Mouse (Mus musculus): Measurements from ENCODE around the gene Hyal1.
A peak's percentile ranks its signal among the peaks of the same experiment; 100 is the strongest.

Gene Hyal1

GRCm38 (mm10) chr9:107594281-107595062, 17.7 kb downstream of the Hyal1 start:
- DNase-seq (ENCODE audit: low spot score in 2 of 2): no peak

DNA sequence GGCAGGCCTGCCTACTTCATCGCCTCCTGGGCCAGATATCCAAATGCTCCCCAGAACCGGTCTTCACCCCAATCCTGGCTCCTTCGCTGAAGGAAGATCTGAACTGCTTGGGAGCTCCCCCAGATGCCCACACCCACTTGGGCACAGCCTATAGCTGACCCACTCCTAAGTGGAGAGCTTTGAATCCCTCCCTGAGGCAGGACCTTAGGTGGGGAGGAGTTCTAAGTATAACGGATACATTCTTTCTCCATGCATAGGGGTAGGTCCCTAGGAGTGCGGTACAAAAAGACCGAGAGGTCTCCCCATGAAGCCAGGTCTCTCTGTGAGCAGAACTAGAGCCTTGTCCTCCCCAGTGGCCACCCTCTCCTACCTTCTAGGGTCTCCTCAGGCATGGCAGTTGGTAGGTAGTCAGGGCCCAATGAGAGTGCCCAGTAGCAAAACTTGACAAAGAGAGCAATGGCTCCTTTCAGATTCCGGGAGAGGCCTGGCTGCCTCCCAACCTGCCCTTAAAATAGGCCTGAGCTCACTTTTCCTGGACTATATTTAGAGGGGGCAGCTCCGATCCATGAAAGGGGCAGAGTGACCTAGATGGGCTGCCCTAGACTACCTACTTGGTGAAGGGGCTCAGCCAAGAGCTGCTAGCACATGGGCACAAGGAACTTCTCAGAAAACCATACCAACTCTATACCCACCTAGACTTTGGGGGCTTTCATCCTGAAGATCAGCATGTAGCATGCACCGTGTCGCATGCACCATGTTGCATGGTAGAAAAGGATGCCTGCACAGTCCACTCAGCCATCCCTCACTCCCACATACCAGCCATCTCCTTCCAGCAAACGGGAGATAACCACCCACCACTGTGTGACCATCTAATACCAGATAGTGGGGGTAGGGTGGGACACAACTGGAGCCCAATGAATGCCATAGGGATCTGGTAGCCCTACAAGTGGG, 20.2 kb downstream of the Hyal1 start:
- DNase-seq (ENCODE audit: low spot score in 2 of 2): no peak

DNA sequence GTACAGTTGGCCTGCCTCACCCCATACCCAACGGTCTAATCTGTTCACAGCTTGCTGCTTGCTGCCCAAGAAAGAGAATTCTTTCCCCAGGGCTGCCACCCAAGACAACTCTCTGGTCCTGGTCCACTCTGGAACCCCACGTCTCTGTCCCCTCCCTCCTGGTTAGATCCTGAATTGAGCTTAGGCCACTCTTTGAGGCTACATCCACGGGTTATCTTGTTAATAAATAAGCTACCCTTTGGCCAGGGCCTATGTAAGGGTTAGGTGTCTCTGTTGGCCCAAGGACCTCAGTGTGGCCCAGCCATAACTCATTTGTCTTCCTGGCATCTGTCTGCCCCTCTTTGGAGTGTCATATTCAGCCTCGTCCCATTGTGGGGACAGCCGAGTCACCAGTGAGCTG, 21.7 kb downstream of the Hyal1 start:
- DNase-seq (ENCODE audit: low spot score in 2 of 2): no peak

GRCm38 (mm10) chr9:107599433-107599832, 22.7 kb downstream of the Hyal1 start:
- no peak for DNase-seq (ENCODE audit: low spot score in 2 of 2)

DNA sequence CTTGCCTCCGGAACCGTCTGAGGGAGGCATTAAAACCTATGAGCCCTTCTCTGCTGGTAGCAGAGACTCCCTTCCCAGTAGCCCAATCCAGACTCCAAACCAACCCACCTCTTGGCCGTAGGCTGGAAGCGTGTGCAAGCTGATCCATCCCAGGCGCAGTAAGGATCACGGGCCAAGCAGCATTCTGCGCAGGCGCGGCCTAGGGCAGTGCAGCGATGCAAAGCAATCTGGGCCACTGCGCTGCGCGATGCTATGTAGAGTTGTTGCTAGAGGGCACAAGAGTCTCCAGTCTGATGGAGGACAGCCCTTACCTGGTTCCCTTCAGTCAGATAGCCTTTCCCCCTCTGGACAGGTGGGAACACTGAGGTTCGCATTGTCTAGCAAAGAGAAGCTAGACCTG, 23.1 kb downstream of the Hyal1 start:
- no peak for DNase-seq (ENCODE audit: low spot score in 2 of 2)

DNA sequence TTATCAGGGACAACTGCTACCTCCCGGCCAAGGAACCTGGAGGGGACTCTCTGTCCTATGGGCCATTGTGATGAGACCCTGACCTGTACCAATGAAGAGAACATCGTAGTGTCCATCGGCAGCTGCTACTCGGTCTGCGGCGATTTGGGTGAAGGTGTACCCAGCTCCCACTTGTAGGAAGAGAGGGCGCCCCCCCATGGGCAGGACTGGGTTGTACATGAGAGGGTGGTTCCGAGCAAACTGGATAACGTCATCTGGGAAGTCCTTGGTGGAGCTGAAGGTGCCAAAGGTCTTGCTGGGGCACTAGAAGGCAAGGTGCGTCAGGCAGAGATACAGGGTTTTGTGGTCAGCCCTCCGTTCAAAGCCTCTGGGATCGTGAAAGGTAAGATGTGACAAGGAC, 24.0 kb downstream of the Hyal1 start:
- DNase-seq (ENCODE audit: low spot score in 2 of 2): peak in 1 of 2 experiments; percentile 35

DNA sequence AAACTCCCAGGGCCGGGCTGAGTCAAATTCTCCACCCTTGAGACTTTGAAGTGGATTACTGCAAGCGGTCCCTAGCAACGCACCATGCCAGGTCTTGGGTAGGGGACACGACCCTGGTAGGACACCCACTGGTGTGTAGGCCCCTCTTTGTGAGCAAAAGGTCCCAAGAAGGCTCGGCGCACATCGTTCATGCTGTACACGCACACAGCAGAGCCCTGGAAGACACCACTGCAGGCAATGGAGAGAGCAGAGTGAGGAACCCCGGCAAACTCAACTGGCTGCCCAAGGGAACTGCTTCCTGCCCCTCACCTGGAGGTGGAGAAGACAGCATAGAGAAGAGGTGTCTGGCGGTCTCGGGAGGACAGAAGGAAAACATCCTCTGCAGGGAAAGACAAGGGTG, 24.5 kb downstream of the Hyal1 start:
- DNase-seq (ENCODE audit: low spot score in 2 of 2): no peak

DNA sequence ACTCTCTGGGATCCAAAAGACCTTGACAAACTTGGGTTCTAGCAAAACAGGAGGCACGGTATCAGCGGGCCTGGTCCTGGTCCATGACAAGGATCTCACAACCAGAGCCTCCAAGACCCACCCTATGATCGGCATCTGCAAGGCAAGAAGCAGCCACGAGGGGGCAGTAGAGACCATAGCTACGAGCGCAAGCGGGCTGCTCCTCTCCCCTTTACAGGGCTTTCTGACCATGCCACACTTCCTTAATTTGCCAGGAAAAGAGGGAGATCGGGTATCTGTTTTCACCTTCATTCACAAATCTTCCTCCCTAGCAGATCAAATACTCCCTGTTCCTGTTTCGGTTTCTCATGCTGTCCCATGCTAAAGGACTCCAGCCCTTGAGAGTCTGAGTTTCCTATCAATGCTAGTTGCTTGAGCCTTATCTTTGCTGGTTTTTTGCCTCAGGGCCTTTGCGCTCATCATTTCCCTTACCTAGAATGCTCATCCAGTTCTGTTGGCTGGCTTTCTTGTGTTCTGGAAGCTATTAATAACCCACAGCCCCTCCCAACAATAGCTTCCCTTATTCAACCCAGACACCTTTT, 25.4 kb downstream of the Hyal1 start:
- peak; percentile 80 to 96 for DNase-seq (ENCODE audit: low spot score in 2 of 2)

DNA sequence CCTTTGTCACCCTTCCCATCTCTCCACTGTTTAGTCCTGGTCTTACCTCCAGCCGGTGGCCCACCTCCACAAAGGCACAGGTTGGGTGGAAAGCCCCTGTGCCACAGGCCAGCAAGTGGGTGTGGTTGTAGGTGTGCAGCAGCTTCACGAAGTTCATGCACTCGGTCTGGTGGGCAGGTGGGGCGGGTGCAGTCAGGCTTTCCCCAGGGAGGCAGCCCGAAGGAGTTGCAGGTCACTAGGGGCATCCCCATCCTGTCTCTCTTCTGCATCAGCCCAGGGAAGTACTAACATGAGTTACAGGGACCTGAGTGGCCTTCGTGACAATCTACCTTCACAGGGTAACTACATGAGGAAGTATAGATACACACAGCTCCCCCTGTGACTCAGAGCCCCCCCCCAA, 26.5 kb downstream of the Hyal1 start:
- DNase-seq (ENCODE audit: low spot score in 2 of 2): no peak

GRCm38 (mm10) chr9:107605041-107605661, 28.4 kb downstream of the Hyal1 start:
- DNase-seq (ENCODE audit: low spot score in 2 of 2): no peak

DNA sequence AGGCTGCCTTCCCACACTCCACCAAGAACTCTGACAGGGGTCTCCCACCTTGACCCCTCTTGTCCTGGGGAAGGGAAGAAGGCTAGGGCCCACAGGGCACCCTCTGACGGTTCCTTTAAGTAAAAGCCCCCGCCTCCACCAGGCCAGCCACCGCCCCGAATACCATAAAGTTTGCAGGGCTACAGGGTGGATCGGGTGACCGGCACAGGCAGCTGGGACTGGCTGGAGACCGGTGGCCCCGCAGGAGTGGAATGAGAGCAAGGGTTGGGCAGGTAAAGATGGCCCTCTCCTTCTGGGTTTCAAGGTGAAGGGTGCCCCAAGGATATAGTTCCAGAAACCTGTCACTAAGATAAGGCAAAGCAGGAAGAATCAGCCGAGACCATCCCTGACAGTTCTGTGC, 29.9 kb downstream of the Hyal1 start:
- no peak for DNase-seq (ENCODE audit: low spot score in 2 of 2)

GRCm38 (mm10) chr9:107607036-107607435, 30.3 kb downstream of the Hyal1 start:
- DNase-seq (ENCODE audit: low spot score in 2 of 2): no peak

GRCm38 (mm10) chr9:107607653-107608245, 31.0 kb downstream of the Hyal1 start:
- no peak for DNase-seq (ENCODE audit: low spot score in 2 of 2)

DNA sequence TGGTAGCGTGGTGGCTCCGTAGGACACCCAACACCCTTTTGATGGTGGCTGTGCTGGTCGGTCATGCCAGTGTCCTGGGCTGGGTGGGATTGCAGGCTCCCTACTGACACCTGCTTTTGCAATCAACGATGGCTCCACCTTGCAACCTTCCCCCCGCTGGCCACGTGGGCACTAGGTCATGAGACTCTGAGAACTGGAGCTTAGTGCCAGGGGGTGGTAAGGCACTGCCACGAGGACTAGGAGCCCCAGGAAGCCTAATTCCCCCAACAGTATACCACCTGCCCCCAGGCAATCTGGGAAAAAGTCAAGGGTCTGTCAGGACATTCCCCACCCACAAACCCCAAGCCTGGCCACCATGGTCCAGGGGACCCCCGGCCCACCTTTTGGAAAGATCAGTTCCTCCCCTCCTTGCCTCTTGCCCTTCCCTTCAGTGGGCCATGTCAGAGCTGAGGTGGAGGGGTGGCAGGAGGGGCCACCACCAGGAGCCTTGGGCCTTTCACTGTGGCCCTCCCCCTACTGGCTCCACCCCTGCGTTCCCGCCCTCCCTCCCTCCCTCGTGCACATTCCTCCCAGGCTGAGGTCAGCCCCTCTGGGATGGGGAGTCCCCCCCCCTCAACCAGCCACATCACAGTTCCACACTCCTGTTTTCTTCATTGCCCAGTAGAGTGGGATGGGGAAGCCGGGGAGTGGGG, 32.2 kb downstream of the Hyal1 start, which contains the start of gene Sema3b:
Gene Sema3b, minus strand, starts transcription at position 489 of the 692 bp plus-strand sequence.
- no peak for DNase-seq (ENCODE audit: low spot score in 2 of 2)

GRCm38 (mm10) chr9:107609433-107609830, 32.7 kb downstream of the Hyal1 start:
- DNase-seq (ENCODE audit: low spot score in 2 of 2): no peak

DNA sequence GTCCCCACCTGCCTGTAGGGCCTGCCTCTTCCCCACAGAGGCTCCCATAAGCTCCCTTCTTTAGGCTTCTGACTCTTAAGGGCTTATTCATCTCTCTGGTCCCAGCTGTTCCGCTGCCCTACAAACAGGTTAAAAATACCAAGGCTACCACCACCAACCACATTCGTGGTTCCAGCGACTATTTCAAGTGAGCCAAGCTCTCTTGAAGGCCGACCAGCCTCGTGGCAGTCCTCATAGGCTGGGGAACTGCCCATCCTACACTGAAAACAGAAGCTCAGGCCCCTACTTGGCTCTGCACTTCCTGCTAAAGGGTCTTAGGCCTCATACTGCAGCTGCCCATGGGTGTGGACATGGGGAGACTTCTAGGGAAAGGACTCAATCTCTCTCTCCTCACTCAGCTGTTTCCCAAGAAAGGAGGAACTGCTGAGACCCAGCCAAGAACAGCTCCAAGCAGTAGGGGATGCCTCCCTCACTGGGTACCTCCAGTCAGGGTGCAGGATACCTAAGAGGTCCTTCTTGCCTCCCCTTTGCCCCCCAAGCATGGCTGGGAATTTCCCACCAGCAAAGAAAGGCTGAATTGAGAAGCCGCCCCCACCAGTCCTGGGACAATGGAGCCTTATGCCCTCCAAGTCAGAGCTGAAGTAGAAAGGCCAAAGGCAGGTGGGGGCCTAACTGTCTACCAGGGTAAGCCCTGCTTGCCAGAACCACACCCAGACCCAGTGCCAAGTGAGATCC, 34.9 kb downstream of the Hyal1 start:
- DNase-seq (ENCODE audit: low spot score in 2 of 2): no peak

DNA sequence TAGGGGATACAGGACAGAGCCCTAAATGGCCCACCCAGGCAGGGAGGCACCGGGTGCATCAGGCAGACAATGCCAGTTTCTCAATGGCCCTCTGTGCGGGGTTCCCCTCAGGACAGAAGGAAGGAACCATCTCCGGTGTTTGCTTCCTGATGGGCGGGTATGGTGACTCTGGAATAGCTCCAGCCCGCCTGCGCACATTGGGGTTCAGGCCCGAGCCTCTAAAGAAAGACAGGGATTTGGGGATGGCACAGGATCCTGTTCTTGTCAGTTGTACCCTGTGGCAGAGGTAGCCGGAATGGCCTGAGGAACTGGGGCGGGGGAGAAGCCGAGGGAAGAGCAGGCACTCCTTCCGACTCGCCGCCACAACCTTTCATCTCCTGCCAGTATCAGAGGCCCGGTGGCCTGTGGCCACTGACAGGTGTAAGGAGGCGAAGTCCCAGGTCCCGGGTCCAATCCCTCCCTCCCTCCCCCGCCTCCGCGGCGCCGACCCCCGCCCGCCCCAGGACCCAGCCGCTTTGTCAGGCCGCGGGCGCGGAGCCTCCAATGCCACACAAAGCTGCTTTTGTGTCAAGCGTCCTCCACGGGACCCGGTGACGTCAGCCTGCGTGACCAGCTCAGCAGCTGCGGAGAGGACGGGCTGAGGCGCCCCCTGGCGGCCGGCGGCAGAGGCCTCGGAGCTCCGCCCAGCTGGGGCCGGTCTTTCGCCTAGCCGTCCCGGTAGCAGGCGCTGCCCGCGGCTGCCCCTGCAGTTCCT, 35.6 kb downstream of the Hyal1 start:
- peak; percentile 91 to 98 for DNase-seq (ENCODE audit: low spot score in 2 of 2)

DNA sequence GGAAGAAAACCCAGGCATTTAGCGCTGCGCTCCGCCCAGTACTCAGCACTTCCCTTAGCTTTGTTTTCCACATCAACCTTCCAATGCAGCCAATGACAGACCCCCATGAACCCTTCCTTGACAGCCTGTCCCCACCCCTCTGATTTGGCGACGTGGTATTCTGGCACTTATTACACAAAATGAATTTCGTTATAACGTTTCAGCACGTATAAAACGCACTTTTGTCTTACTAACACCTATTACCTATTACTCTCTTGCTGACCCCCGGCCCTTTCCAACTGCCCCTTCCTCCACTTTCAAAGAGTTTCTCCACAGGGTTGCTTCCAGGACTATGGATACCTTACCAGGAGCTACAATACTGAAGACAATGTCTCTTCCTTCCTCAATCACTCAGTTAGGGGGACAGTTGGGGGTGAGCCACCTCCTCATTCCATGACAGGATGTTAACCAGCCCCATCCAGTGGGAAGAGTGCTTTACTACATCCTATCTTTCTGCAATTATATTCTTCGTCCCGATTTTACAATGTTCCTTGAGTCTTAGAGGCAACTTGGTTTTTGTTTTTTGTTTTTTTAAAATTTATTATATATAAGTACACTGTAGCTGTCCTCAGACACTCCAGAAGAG, 36.3 kb downstream of the Hyal1 start:
- DNase-seq (ENCODE audit: low spot score in 2 of 2): no peak

GRCm38 (mm10) chr9:107615035-107615434, 38.3 kb downstream of the Hyal1 start:
- DNase-seq (ENCODE audit: low spot score in 2 of 2): no peak

Measured in thymus, postnatal 10 days (tissue).